Mouse (Mus musculus): Measurements from ENCODE around the gene Cacna1d. TPM values are rescaled to one million over a fixed set of nuclear protein-coding genes. Genes with fewer than 3 reads are reported as not detected.

Cacna1d gene
- total and polyA plus RNA-seq, 2 experiments from 2014 or later: 8.9 to 44.3 TPM

GRCm38 (mm10) chr14:30354127-30354463, 137.2 kb downstream of the Cacna1d start:
- Histone ChIP-seq H3K9ac (replicated peaks; ENCODE audit: low read length, poor library complexity, severe bottlenecking) (peak overlapping the region; percentile 92), H3K4me1 (ENCODE audit: insufficient read depth, low read length) (0 out of 2 replicates have a peak, but pooled peaks cover 3% of the 10 kb centered on the region), H3K4me3 (ENCODE audit: low read depth, low read length) (peak overlapping the region; percentile 79), H3K4me2 (ENCODE audit: low read depth, low read length, poor library complexity, severe bottlenecking) (peak overlapping the region; percentile 92), H3K36me3 (ENCODE audit: insufficient read depth, low read length) (0 out of 2 replicates have a peak, but pooled peaks cover 3% of the 10 kb centered on the region), H3K27me3 (ENCODE audit: insufficient read depth, low read length) (no peaks in the 10 kb centered on the region), H3K27ac (ENCODE audit: low read depth, low read length) (peak overlapping the region; percentile 86), H3K9me3 (ENCODE audit: low read length) (no peaks in the 10 kb centered on the region)
- DNase-seq (ENCODE audit: low spot score): no peak
- peak; percentile 57; the same call in 1 of the 2 replicates for ATAC-seq (ENCODE audit: low FRiP score)
- WGBS: 2% methylated on average over 8 of the region's 8 CpGs
- TF ChIP-seq CTCF (IDR thresholded peaks at IDR 0.05): no peak

DNA sequence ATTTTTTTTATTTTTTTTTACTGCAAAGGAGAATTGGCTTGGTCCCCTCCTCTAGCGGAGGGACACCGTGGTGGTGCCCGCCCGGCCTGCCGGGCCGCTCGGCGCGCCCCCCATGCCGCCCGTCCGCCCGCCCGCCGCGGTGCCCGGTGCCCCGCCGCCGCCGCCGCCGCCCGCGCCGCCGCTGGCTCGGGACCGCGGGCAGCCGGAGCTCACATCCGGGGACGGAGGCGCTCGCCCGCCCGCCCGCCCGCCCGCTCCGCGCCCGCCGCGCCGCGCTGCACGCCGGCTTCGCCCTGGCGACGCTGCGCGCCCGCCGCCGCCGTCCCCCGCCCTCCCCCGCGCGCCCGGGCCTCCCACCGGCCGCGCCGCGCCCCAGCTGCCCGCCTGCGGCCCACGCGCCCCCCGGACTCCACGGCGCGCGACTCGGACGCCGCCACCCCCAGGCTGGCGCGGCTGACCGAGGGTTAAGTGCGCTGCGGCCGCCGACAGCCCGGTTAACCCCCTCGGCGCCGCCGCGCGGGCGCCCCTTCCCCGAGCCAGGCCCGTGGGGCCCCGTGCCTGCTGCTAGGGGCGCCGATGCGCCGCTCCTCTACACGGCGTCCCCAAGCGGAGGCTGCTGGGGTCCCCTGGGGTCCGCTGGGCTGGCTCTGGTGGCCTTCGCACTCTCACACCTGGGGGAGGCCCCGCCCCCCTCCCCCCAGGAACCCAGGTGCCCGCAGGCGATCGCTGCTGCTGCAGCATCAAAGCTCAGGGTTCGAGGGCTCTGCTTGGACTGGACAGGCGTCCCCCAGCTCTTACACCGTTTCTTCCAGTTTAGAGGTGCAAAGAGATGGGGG, 137.7 kb downstream of the Cacna1d start:
- Histone ChIP-seq H3K36me3 (ENCODE audit: insufficient read depth, low read length) (0 out of 2 replicates have a peak, but pooled peaks cover 3% of the 10 kb centered on the region), H3K9ac (replicated peaks; ENCODE audit: low read length, poor library complexity, severe bottlenecking) (peak overlapping the region; percentile 92), H3K4me1 (ENCODE audit: insufficient read depth, low read length) (0 out of 2 replicates have a peak, but pooled peaks cover 3% of the 10 kb centered on the region), H3K27me3 (ENCODE audit: insufficient read depth, low read length) (no peaks in the 10 kb centered on the region), H3K27ac (ENCODE audit: low read depth, low read length) (peak overlapping the region; percentile 86), H3K9me3 (ENCODE audit: low read length) (no peaks in the 10 kb centered on the region), H3K4me2 (ENCODE audit: low read depth, low read length, poor library complexity, severe bottlenecking) (peak overlapping the region; percentile 92), H3K4me3 (ENCODE audit: low read depth, low read length) (peak overlapping the region; percentile 79)
- ATAC-seq (ENCODE audit: low FRiP score): peak; percentile 76
- TF ChIP-seq CTCF (IDR thresholded peaks at IDR 0.05): no peak
- DNase-seq (ENCODE audit: low spot score): peak; percentile 44
- WGBS: 1% methylated on average over 50 of the region's 114 CpGs

DNA sequence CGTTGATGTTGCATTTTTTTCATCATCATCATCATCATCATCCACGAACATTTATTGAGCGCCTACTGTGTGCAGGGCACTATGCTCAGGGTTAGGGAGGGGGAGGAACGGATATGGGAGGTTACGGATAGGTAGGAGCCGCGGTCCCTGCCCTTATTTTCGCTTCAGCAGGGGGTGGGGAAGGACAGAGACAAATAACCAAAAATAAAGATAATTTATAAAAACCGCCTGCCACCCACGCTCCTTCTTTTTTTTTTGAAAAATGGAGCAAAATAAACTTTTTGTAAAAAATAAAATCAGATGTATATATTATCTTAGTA, 138.3 kb downstream of the Cacna1d start:
- H3K4me3 ChIP-seq (ENCODE audit: low read depth, low read length): peak overlapping the region; percentile 79
- H3K9me3 ChIP-seq (ENCODE audit: low read length): no peaks in the 10 kb centered on the region
- peak overlapping the region; percentile 92 for H3K4me2 ChIP-seq (ENCODE audit: low read depth, low read length, poor library complexity, severe bottlenecking)
- WGBS: under 1% methylated on average over 10 of the region's 10 CpGs
- 0 out of 2 replicates have a peak, but pooled peaks cover 3% of the 10 kb centered on the region for H3K36me3 ChIP-seq (ENCODE audit: insufficient read depth, low read length)
- TF ChIP-seq CTCF (IDR thresholded peaks at IDR 0.05): no peak
- H3K27ac ChIP-seq (ENCODE audit: low read depth, low read length): peak overlapping the region; percentile 62
- DNase-seq (ENCODE audit: low spot score): no peak
- ATAC-seq (ENCODE audit: low FRiP score): no peak; the same call in 1 of the 2 replicates
- peak overlapping the region; percentile 92 for H3K9ac ChIP-seq (replicated peaks; ENCODE audit: low read length, poor library complexity, severe bottlenecking)
- 0 out of 2 replicates have a peak, but pooled peaks cover 3% of the 10 kb centered on the region for H3K4me1 ChIP-seq (ENCODE audit: insufficient read depth, low read length)
- no peaks in the 10 kb centered on the region for H3K27me3 ChIP-seq (ENCODE audit: insufficient read depth, low read length)

DNA sequence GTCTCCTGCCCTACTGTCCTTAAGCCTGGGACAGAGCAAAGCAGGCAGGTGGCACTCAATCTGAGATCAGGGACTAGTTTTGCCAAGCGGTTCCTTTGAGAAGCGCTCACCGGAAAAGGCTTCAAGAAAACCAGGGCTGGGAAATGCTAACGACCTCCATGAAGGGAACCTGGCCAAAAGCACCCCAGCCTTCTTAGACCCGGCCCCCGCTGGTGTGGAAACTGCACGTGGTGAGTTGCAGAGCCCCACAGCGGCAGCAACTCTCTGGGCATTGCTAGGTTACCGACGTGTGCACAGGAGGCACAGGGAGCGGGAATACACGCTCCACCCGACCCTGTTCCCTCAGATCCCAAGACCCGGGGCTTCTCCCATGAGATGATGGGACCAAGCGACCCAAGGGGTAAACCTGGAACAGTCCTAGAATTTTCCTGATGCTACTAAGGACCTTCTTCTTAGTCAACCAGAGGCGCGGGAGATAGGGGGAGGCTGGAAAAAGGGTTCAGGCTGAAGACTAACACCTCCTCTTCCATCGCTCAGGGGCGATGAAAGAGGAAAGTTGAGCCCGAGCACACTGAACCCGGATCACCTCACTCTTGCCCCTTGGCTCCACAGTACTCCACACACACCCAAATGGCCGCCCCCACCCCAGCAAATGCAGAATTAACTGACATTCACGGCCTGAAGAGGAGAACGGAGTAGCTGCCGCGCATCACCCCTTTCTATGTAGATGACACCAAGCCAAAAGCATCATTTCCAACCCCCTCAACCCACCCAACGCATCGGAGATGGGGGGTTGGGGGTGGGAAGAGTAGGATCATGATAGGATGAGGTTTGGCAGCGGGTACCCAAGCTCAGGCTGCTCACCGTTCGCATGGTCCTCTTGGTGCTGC, 138.9 kb downstream of the Cacna1d start:
- WGBS: under 1% methylated on average over 31 of the region's 31 CpGs
- TF ChIP-seq CTCF (IDR thresholded peaks at IDR 0.05): no peak
- H3K36me3 ChIP-seq (ENCODE audit: insufficient read depth, low read length): 0 out of 2 replicates have a peak, but pooled peaks cover 3% of the 10 kb centered on the region
- peak; percentile 32 for ATAC-seq (ENCODE audit: low FRiP score)
- peak; percentile 58 for DNase-seq (ENCODE audit: low spot score)
- H3K4me3 ChIP-seq (ENCODE audit: low read depth, low read length): peak overlapping the region; percentile 79
- H3K9me3 ChIP-seq (ENCODE audit: low read length): no peaks in the 10 kb centered on the region
- peak overlapping the region; percentile 92 for H3K9ac ChIP-seq (replicated peaks; ENCODE audit: low read length, poor library complexity, severe bottlenecking)
- H3K27me3 ChIP-seq (ENCODE audit: insufficient read depth, low read length): no peaks in the 10 kb centered on the region
- H3K27ac ChIP-seq (ENCODE audit: low read depth, low read length): peak overlapping the region; percentile 62
- 0 out of 2 replicates have a peak, but pooled peaks cover 3% of the 10 kb centered on the region for H3K4me1 ChIP-seq (ENCODE audit: insufficient read depth, low read length)
- H3K4me2 ChIP-seq (ENCODE audit: low read depth, low read length, poor library complexity, severe bottlenecking): peak overlapping the region; percentile 92

DNA sequence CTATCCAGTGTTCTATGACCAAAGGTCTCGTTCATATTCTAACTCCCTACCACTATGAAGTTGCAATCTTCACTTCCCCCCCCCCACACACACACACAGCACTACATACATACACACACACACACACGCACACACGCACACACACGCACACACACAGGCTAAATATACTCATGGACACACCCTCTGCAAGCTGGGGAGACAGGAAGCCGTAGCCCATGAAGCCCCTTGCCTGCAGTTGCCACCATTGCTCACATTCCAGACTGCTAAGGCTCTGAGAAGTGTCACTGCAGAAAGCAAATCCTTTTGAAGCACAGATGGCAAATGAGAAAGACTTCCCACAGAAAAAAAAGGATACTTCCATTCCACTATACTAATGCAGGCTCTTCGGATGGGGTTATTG, 141.0 kb downstream of the Cacna1d start:
- Histone ChIP-seq H3K4me2 (ENCODE audit: low read depth, low read length, poor library complexity, severe bottlenecking) (no peak overlapping the region), H3K27me3 (ENCODE audit: insufficient read depth, low read length) (no peaks in the 10 kb centered on the region), H3K36me3 (ENCODE audit: insufficient read depth, low read length) (0 out of 2 replicates have a peak, but pooled peaks cover 3% of the 10 kb centered on the region), H3K4me1 (ENCODE audit: insufficient read depth, low read length) (0 out of 2 replicates have a peak, but pooled peaks cover 3% of the 10 kb centered on the region), H3K9ac (replicated peaks; ENCODE audit: low read length, poor library complexity, severe bottlenecking) (no peak overlapping the region), H3K4me3 (ENCODE audit: low read depth, low read length) (no peak overlapping the region), H3K27ac (ENCODE audit: low read depth, low read length) (no peak overlapping the region), H3K9me3 (ENCODE audit: low read length) (no peaks in the 10 kb centered on the region)
- DNase-seq (ENCODE audit: low spot score): no peak
- ATAC-seq (ENCODE audit: low FRiP score): no peak
- no peak for TF ChIP-seq CTCF (IDR thresholded peaks at IDR 0.05)
- 80% methylated on average over 6 of the region's 6 CpGs for WGBS

Data from midbrain, postnatal 0 days (tissue).